Mouse (Mus musculus) heart, embryonic 13.5 days (tissue): Measurements from ENCODE around the gene Sh3d21. TPM values are rescaled to one million over a fixed set of nuclear protein-coding genes. Genes with fewer than 3 reads are reported as not detected.

ENCODE experiments used
- ATAC-seq: fragments of 200-750 bp; cut with Nextera tagmentation; 2 replicates; pipeline ENCODE4 v1.8.0; 2017; ENCODE audit warnings: moderate TSS enrichment; ENCODE audit not compliant: insufficient number of reproducible peaks, low FRiP score, low TSS enrichment; ENCODE audit errors: extremely low read depth
- H3K27ac ChIP-seq: fragments of 300-500 bp; sonication (generic); replicated peaks from 2 replicates; pipeline ENCODE4 v1.5.1; 2015; ENCODE audit warnings: moderate library complexity, mild to moderate bottlenecking, inconsistent platforms
- H3K27me3 ChIP-seq: fragments of 300-500 bp; sonication (generic); replicated peaks from 2 replicates; pipeline ENCODE4 v1.6.1; 2015; ENCODE audit warnings: mild to moderate bottlenecking, inconsistent platforms
- H3K36me3 ChIP-seq: fragments of 300-500 bp; sonication (generic); 2 replicates; pipeline ENCODE4 v1.6.1; 2015; ENCODE audit warnings: mild to moderate bottlenecking, inconsistent platforms
- H3K4me1 ChIP-seq: fragments of 300-500 bp; sonication (generic); 2 replicates; pipeline ENCODE4 v1.6.1; 2015; ENCODE audit warnings: inconsistent platforms
- H3K4me2 ChIP-seq: fragments of 300-500 bp; sonication (generic); 2 replicates; pipeline ENCODE4 v1.6.1; 2015; ENCODE audit warnings: inconsistent platforms, mild to moderate bottlenecking, moderate library complexity
- H3K4me3 ChIP-seq: fragments of 300-500 bp; sonication (generic); 2 replicates; pipeline ENCODE4 v1.5.1; 2015; ENCODE audit warnings: moderate library complexity, mild to moderate bottlenecking, inconsistent platforms
- H3K9ac ChIP-seq: fragments of 300-500 bp; sonication (generic); 2 replicates; pipeline ENCODE4 v1.6.1; 2015; ENCODE audit warnings: inconsistent platforms, mild to moderate bottlenecking, moderate library complexity
- H3K9me3 ChIP-seq: fragments of 300-500 bp; sonication (generic); 2 replicates; pipeline ENCODE4 v1.6.1; 2016; ENCODE audit warnings: inconsistent platforms
- WGBS: fragments of 180-500 bp; shearing (Covaris S2); methylation state at CpG from one replicate; pipeline ENCODE4 v1.1.7; 2015; ENCODE audit warnings: mixed read lengths; 5-methylcytosine and 5-hydroxymethylcytosine counted together
- polyA plus RNA-seq: library from polyadenylated mRNA; unstranded; fragments of >200 nt; fragmentation: Nextera tagmentation; extraction: Ambion mirVana; gene quantifications from 2 replicates; pipeline ENCODE4 v1.2.1, GENCODE M21; 2015

The Sh3d21 gene
- polyA plus RNA-seq, 1 experiment from 2014 or later, result 2.8 TPM

GRCm38 (mm10) chr4:126105131-126105783 is 58.0 kb downstream of the Sh3d21 start:
- peak overlapping the region; percentile 97 for H3K9ac ChIP-seq
- 66% methylated on average over 7 of the region's 7 CpGs for WGBS

GRCm38 (mm10) chr4:126104261-126105075 is 58.8 kb downstream of the Sh3d21 start:
- no peak for ATAC-seq
- H3K4me3 ChIP-seq, result peak overlapping the region; percentile 94

More at GRCm38 (mm10) chr4:126105131-126105783, 58.0 kb downstream of the Sh3d21 start:
- Histone ChIP-seq H3K9me3 (no peaks in the 10 kb centered on the region), H3K36me3 (0 out of 2 replicates have a peak, but pooled peaks cover 7% of the 10 kb centered on the region), H3K27ac (no peak overlapping the region), H3K4me3 (peak overlapping the region; percentile 94), H3K27me3 (no peaks in the 10 kb centered on the region), H3K4me2 (peak overlapping the region; percentile 99), H3K4me1 (peaks cover 87% of the 10 kb centered on the region)
- ATAC-seq, result no peak

DNA sequence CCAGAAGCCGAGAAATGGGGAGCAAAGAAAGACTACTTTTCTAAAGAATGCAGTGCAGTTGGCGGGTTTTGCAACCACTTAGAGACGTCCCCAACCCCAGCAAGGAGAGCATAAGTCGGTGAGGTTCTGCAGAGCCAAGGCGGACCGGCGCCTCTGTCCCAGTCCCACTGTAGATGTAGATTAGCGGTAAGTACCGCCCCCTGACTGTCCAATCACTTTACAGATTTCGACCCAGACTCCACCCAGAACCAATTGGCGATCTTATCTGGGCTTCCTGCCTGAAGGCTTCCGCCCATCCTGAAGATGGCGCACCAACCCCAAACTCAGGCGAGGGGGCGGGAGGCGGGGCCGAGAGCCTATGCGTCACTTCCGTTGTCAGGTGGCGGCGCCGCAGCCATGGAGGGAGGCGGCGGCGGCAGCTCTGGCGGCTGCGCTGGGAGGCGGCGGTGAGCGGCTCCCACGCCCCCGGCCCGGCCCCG is 59.7 kb downstream of the Sh3d21 start, which contains the start of gene Stk40:
Gene Stk40 (plus strand): TSS at position 368 of the 479 bp plus-strand sequence.
- H3K4me3 ChIP-seq, result peak within 1 kb of the TSS; percentile 94
- H3K4me1 ChIP-seq, result peaks cover 87% of the 10 kb centered on the region
- ATAC-seq, result peak; percentile 85
- no peaks in the 10 kb centered on the region for H3K27me3 ChIP-seq
- peaks cover 15% of the 10 kb centered on the region for H3K36me3 ChIP-seq
- no peaks in the 10 kb centered on the region for H3K9me3 ChIP-seq
- H3K9ac ChIP-seq, result peak within 1 kb of the TSS; percentile 97
- H3K27ac ChIP-seq, result peak within 1 kb of the TSS; percentile 96
- peak within 1 kb of the TSS; percentile 99 for H3K4me2 ChIP-seq
- WGBS, result under 1% methylated on average over 34 of the region's 34 CpGs

More at GRCm38 (mm10) chr4:126104261-126105075, 58.8 kb downstream of the Sh3d21 start:
- Histone ChIP-seq H3K4me1 (peaks cover 87% of the 10 kb centered on the region), H3K4me2 (peak overlapping the region; percentile 99), H3K9ac (peak overlapping the region; percentile 97), H3K27ac (peak overlapping the region; percentile 96), H3K36me3 (0 out of 2 replicates have a peak, but pooled peaks cover 8% of the 10 kb centered on the region), H3K9me3 (no peaks in the 10 kb centered on the region), H3K27me3 (no peaks in the 10 kb centered on the region)
- WGBS, result 1% methylated on average over 34 of the region's 34 CpGs

GRCm38 (mm10) chr4:126103057-126103581 is 60.2 kb downstream of the Sh3d21 start:
- H3K36me3 ChIP-seq, result peaks cover 20% of the 10 kb centered on the region
- under 1% methylated on average over 15 of the region's 15 CpGs for WGBS
- no peaks in the 10 kb centered on the region for H3K27me3 ChIP-seq
- H3K4me1 ChIP-seq, result peaks cover 86% of the 10 kb centered on the region
- peak overlapping the region; percentile 99 for H3K4me2 ChIP-seq
- peak overlapping the region; percentile 97 for H3K9ac ChIP-seq
- H3K9me3 ChIP-seq, result no peaks in the 10 kb centered on the region
- ATAC-seq, result peak; percentile 72
- H3K27ac ChIP-seq, result peak overlapping the region; percentile 96
- peak overlapping the region; percentile 94 for H3K4me3 ChIP-seq

GRCm38 (mm10) chr4:126102061-126102841 is 61.0 kb downstream of the Sh3d21 start:
- Histone ChIP-seq H3K4me2 (peak overlapping the region; percentile 99), H3K27ac (peak overlapping the region; percentile 96), H3K9ac (peak overlapping the region; percentile 97), H3K27me3 (no peaks in the 10 kb centered on the region), H3K36me3 (peaks cover 21% of the 10 kb centered on the region), H3K9me3 (no peaks in the 10 kb centered on the region), H3K4me1 (peaks cover 86% of the 10 kb centered on the region), H3K4me3 (peak overlapping the region; percentile 94)
- WGBS, result 51% methylated on average over 7 of the region's 7 CpGs
- no peak; the same call in 1 of the 2 replicates for ATAC-seq

GRCm38 (mm10) chr4:126100764-126101163 is 62.5 kb downstream of the Sh3d21 start:
- 83% methylated on average over 3 of the region's 3 CpGs for WGBS
- Histone ChIP-seq H3K27ac (0 out of 2 replicates have a peak overlapping the region, but pooled peaks have one; percentile 81), H3K36me3 (peaks cover 21% of the 10 kb centered on the region), H3K27me3 (no peaks in the 10 kb centered on the region), H3K9me3 (no peaks in the 10 kb centered on the region), H3K4me3 (no peak overlapping the region), H3K4me2 (no peak overlapping the region), H3K9ac (no peak overlapping the region), H3K4me1 (peaks cover 77% of the 10 kb centered on the region)
- ATAC-seq, result no peak

Other genes starting within 250 kb of the Sh3d21 start
- gene Csf3r, start 138.9 kb downstream of the Sh3d21 start, polyA plus RNA-seq, result 0.43 and 0.69 TPM in 2 replicates
- gene Mrps15, start 116.6 kb downstream of the Sh3d21 start, polyA plus RNA-seq, result 129 and 137 TPM in 2 replicates
- 6.4 and 7.7 TPM in 2 replicates for gene Oscp1, start 104.9 kb downstream of the Sh3d21 start, polyA plus RNA-seq
- gene Lsm10, start 66.9 kb downstream of the Sh3d21 start, polyA plus RNA-seq, result 35.2 and 48.6 TPM in 2 replicates
- gene Stk40, start 59.5 kb downstream of the Sh3d21 start, polyA plus RNA-seq, result 26.4 and 26.6 TPM in 2 replicates
- 30.9 and 34.2 TPM in 2 replicates for gene Eva1b, start 15.7 kb downstream of the Sh3d21 start, polyA plus RNA-seq
- 127 and 134 TPM in 2 replicates for gene Thrap3, start 39.3 kb upstream of the Sh3d21 start, polyA plus RNA-seq
- gene Map7d1, start 92.9 kb upstream of the Sh3d21 start, polyA plus RNA-seq, result 36.7 and 37.1 TPM in 2 replicates
- gene Trappc3, start 98.8 kb upstream of the Sh3d21 start, polyA plus RNA-seq, result 68.5 and 74.5 TPM in 2 replicates
- gene Col8a2, start 123.3 kb upstream of the Sh3d21 start, polyA plus RNA-seq, result 4.2 and 4.9 TPM in 2 replicates
- 40.5 and 44.6 TPM in 2 replicates for gene Adprhl2, start 158.2 kb upstream of the Sh3d21 start, polyA plus RNA-seq
- gene Tekt2, start 162.2 kb upstream of the Sh3d21 start, polyA plus RNA-seq, result 1.7 and 2.4 TPM in 2 replicates